Mouse (Mus musculus): ENCODE results near the gene Pcsk5. TPM values are rescaled to one million over a fixed set of nuclear protein-coding genes. Genes with fewer than 3 reads are reported as not detected.

Gene Pcsk5
- total and polyA plus RNA-seq, 3 experiments = not detected

GRCm38 (mm10) chr19:17591335-17591734, 246.1 kb downstream of the Pcsk5 start:
- H3K79me2 ChIP-seq (replicated peaks; ENCODE audit: control insufficient read depth, extremely low read depth, insufficient read depth, poor library complexity, severe bottlenecking) = no peaks in the 10 kb centered on the region
- H3K27me3 ChIP-seq (replicated peaks) = no peaks in the 10 kb centered on the region
- no peaks in the 10 kb centered on the region for H3K9me3 ChIP-seq (replicated peaks; ENCODE audit: low read length)
- H3K36me3 ChIP-seq (replicated peaks in 1 of 2; ENCODE audit: control insufficient read depth in 1 of 2, insufficient read depth in 1 of 2, low read length in 1 of 2) = no peaks in the 10 kb centered on the region
- no peak overlapping the region for H3K9ac ChIP-seq (ENCODE audit: insufficient read depth, low read depth)
- dilution Hi-C loops (cut with MboI; ENCODE audit: extremely low pct_ligation_motif_present, extremely low pct_unique_long_range_greater_than_20kb, low sequenced_read_pairs) = no loop called here
- DNase-seq (ENCODE audit: extremely low read depth) = no peak
- H3K27ac ChIP-seq (ENCODE audit: insufficient read depth, low read depth) = no peak overlapping the region
- TF ChIP-seq JUN (IDR thresholded peaks at IDR 0.05; ENCODE audit: insufficient read depth, low read depth, low read length) (no peak), ZC3H11A (IDR thresholded peaks at IDR 0.05; ENCODE audit: low read depth, low read length) (no peak), MYC (IDR thresholded peaks at IDR 0.05; ENCODE audit: low read depth, low read length) (no peak), RAD21 (IDR thresholded peaks at IDR 0.05; ENCODE audit: low read depth, low read length) (no peak), HCFC1 (IDR thresholded peaks at IDR 0.05; ENCODE audit: low read depth, low read length) (no peak), IRF4 (IDR thresholded peaks at IDR 0.05; ENCODE audit: low read depth, low read length) (no peak), CTCF (conservative IDR thresholded peaks at IDR 0.05 in 1 of 2, IDR thresholded peaks at IDR 0.05 in 1 of 2; ENCODE audit: low read depth in 2 of 2, low read length in 2 of 2) (no peak)
- no peak overlapping the region for H3K4me3 ChIP-seq (replicated peaks in 1 of 3; ENCODE audit: low read depth in 2 of 3, low read length in 2 of 3, poor library complexity in 1 of 3)
- H3K4me2 ChIP-seq (ENCODE audit: insufficient read depth, low read depth, poor library complexity, severe bottlenecking) = no peak overlapping the region
- in situ Hi-C loops (cut with MboI; ENCODE audit: low pct_ligation_motif_present, low pct_unique_long_range_greater_than_20kb, low sequenced_read_pairs) = no loop called here
- H3K4me1 ChIP-seq (ENCODE audit: control insufficient read depth in 1 of 2, insufficient read depth in 2 of 2) = no peaks in the 10 kb centered on the region

GRCm38 (mm10) chr19:17590314-17590713, 247.1 kb downstream of the Pcsk5 start:
- H3K79me2 ChIP-seq (replicated peaks; ENCODE audit: control insufficient read depth, extremely low read depth, insufficient read depth, poor library complexity, severe bottlenecking) = no peaks in the 10 kb centered on the region
- DNase-seq (ENCODE audit: extremely low read depth) = no peak
- in situ Hi-C loops (cut with MboI; ENCODE audit: low pct_ligation_motif_present, low pct_unique_long_range_greater_than_20kb, low sequenced_read_pairs) (no loop called here), dilution Hi-C loops (cut with MboI; ENCODE audit: extremely low pct_ligation_motif_present, extremely low pct_unique_long_range_greater_than_20kb, low sequenced_read_pairs) (no loop called here)
- TF ChIP-seq ZMIZ1 (IDR thresholded peaks at IDR 0.05; ENCODE audit: low read depth, low read length) (no peak), SMC3 (IDR thresholded peaks at IDR 0.05; ENCODE audit: low read depth, low read length) (no peak), CHD1 (IDR thresholded peaks at IDR 0.05; ENCODE audit: low read depth, low read length) (no peak), JUN (IDR thresholded peaks at IDR 0.05; ENCODE audit: insufficient read depth, low read depth, low read length) (no peak), HCFC1 (IDR thresholded peaks at IDR 0.05; ENCODE audit: low read depth, low read length) (no peak), USF1 (IDR thresholded peaks at IDR 0.05; ENCODE audit: low read depth, low read length) (no peak), MAFK (IDR thresholded peaks at IDR 0.05; ENCODE audit: insufficient replicate concordance, low read length) (no peak), TCF12 (IDR thresholded peaks at IDR 0.05; ENCODE audit: low read depth, low read length) (no peak)
- H3K4me2 ChIP-seq (ENCODE audit: insufficient read depth, low read depth, poor library complexity, severe bottlenecking) = no peak overlapping the region
- no peak overlapping the region for H3K9ac ChIP-seq (ENCODE audit: insufficient read depth, low read depth)
- H3K27me3 ChIP-seq (replicated peaks) = no peaks in the 10 kb centered on the region
- no peaks in the 10 kb centered on the region for H3K9me3 ChIP-seq (replicated peaks; ENCODE audit: low read length)
- H3K36me3 ChIP-seq (replicated peaks in 1 of 2; ENCODE audit: control insufficient read depth in 1 of 2, insufficient read depth in 1 of 2, low read length in 1 of 2) = no peaks in the 10 kb centered on the region
- no peak overlapping the region for H3K27ac ChIP-seq (ENCODE audit: insufficient read depth, low read depth)
- no peaks in the 10 kb centered on the region for H3K4me1 ChIP-seq (ENCODE audit: control insufficient read depth in 1 of 2, insufficient read depth in 2 of 2)
- H3K4me3 ChIP-seq (replicated peaks in 1 of 3; ENCODE audit: low read depth in 2 of 3, low read length in 2 of 3, poor library complexity in 1 of 3) = no peak overlapping the region

GRCm38 (mm10) chr19:17577412-17577811, 260.0 kb downstream of the Pcsk5 start:
- in situ Hi-C loops (cut with MboI; ENCODE audit: low pct_ligation_motif_present, low pct_unique_long_range_greater_than_20kb, low sequenced_read_pairs) (no loop called here), dilution Hi-C loops (cut with MboI; ENCODE audit: extremely low pct_ligation_motif_present, extremely low pct_unique_long_range_greater_than_20kb, low sequenced_read_pairs) (no loop called here)
- no peak overlapping the region for H3K4me2 ChIP-seq (ENCODE audit: insufficient read depth, low read depth, poor library complexity, severe bottlenecking)
- no peaks in the 10 kb centered on the region for H3K4me1 ChIP-seq (ENCODE audit: control insufficient read depth in 1 of 2, insufficient read depth in 2 of 2)
- no peak overlapping the region for H3K4me3 ChIP-seq (replicated peaks in 1 of 3; ENCODE audit: low read depth in 2 of 3, low read length in 2 of 3, poor library complexity in 1 of 3)
- no peak for TF ChIP-seq ETS1 (conservative IDR thresholded peaks at IDR 0.05; ENCODE audit: low read depth, low read length)
- DNase-seq (ENCODE audit: extremely low read depth) = no peak
- no peaks in the 10 kb centered on the region for H3K27me3 ChIP-seq (replicated peaks)
- H3K9ac ChIP-seq (ENCODE audit: insufficient read depth, low read depth) = no peak overlapping the region
- H3K79me2 ChIP-seq (replicated peaks; ENCODE audit: control insufficient read depth, extremely low read depth, insufficient read depth, poor library complexity, severe bottlenecking) = no peaks in the 10 kb centered on the region
- H3K27ac ChIP-seq (ENCODE audit: insufficient read depth, low read depth) = no peak overlapping the region
- no peaks in the 10 kb centered on the region for H3K9me3 ChIP-seq (replicated peaks; ENCODE audit: low read length)
- no peaks in the 10 kb centered on the region for H3K36me3 ChIP-seq (replicated peaks in 1 of 2; ENCODE audit: control insufficient read depth in 1 of 2, insufficient read depth in 1 of 2, low read length in 1 of 2)
